Mouse (Mus musculus): Measurements from ENCODE around the gene Teddm1a. TPM values are rescaled to one million over a fixed set of nuclear protein-coding genes. Genes with fewer than 3 reads are reported as not detected.
A peak's percentile ranks its signal among the peaks of the same experiment; 100 is the strongest.

Gene Teddm1a
- total and polyA plus RNA-seq, 2 experiments from 2014 or later, result not detected

DNA sequence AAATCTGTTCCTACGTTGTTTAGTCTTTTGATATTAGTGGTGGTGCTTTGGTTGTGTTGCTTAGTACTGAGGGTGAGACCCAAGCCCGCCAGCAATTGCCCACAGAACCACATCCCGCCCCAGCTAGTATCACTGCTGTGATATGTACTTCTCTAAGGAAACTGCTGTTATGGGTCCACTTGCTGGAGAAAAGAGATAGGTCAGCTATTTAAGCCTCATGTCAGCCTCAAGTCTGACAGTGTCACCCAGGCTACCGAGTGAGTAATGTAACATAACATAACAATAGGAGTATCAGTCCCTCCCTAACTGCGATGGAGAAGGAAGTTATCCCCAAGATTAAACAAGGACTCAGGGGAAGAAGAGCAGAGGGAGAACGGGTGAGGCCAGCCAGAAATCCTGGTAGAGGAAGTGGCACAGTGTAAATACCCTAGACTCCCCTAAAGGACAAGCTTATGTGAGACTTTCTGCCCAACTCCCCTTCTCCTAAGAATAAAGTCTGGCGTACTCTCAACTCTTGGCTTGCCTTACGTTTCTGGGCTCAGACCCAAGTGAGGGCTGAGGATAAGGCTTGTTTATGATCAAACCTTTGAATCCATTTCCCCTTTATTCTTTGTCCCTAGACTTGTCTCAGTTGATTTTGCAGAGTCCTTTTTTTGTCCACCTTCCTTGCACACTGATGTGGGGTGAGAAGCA, 2.8 kb downstream of the Teddm1a start:
- Histone ChIP-seq H3K27ac (ENCODE audit: low read depth, low read length) (no peak overlapping the region), H3K9me3 (ENCODE audit: low read length) (no peaks in the 10 kb centered on the region), H3K4me1 (ENCODE audit: insufficient read depth, low read length) (no peaks in the 10 kb centered on the region), H3K4me2 (ENCODE audit: low read depth, low read length, poor library complexity, severe bottlenecking) (no peak overlapping the region), H3K36me3 (ENCODE audit: insufficient read depth, low read length) (no peaks in the 10 kb centered on the region), H3K27me3 (ENCODE audit: insufficient read depth, low read length) (no peaks in the 10 kb centered on the region), H3K4me3 (ENCODE audit: low read depth, low read length) (no peak overlapping the region), H3K9ac (replicated peaks; ENCODE audit: low read length, poor library complexity, severe bottlenecking) (no peak overlapping the region)
- no peak for TF ChIP-seq CTCF (IDR thresholded peaks at IDR 0.05)
- 61% methylated on average over 8 of the region's 8 CpGs for WGBS
- DNase-seq (ENCODE audit: low spot score), result no peak
- no peak for ATAC-seq (ENCODE audit: low FRiP score)

GRCm38 (mm10) chr1:153894979-153895378, 3.4 kb downstream of the Teddm1a start:
- no peak for ATAC-seq (ENCODE audit: low FRiP score)
- Histone ChIP-seq H3K9me3 (ENCODE audit: low read length) (no peaks in the 10 kb centered on the region), H3K36me3 (ENCODE audit: insufficient read depth, low read length) (no peaks in the 10 kb centered on the region), H3K4me1 (ENCODE audit: insufficient read depth, low read length) (no peaks in the 10 kb centered on the region), H3K4me3 (ENCODE audit: low read depth, low read length) (no peak overlapping the region), H3K4me2 (ENCODE audit: low read depth, low read length, poor library complexity, severe bottlenecking) (no peak overlapping the region), H3K27ac (ENCODE audit: low read depth, low read length) (no peak overlapping the region), H3K9ac (replicated peaks; ENCODE audit: low read length, poor library complexity, severe bottlenecking) (no peak overlapping the region), H3K27me3 (ENCODE audit: insufficient read depth, low read length) (no peaks in the 10 kb centered on the region)
- whole genome bisulfite sequencing, result 36% methylated on average over 5 of the region's 5 CpGs
- peak; percentile 89 for DNase-seq (ENCODE audit: low spot score)
- peak; percentile 92 for TF ChIP-seq CTCF (IDR thresholded peaks at IDR 0.05)

DNA sequence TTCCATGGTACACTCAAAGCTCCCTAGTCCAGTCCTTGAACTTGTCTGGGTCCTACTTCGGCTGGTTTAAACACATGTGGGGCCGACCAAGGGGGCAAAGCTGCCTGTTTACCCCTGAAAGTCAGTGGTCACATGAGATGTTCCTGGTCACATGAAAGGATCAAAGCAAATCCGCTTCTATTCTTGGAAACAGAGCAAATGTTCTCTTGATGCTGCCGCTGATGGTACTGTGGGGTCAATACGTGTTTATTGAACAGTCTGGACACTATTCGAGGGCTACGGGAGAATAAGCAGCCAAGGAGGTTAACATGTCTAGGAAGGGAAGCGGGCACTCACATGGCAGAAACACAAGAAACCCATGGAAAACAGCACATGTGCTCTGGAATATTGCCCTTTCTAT, 5.7 kb downstream of the Teddm1a start:
- WGBS, result 81% methylated on average over 8 of the region's 8 CpGs

DNA sequence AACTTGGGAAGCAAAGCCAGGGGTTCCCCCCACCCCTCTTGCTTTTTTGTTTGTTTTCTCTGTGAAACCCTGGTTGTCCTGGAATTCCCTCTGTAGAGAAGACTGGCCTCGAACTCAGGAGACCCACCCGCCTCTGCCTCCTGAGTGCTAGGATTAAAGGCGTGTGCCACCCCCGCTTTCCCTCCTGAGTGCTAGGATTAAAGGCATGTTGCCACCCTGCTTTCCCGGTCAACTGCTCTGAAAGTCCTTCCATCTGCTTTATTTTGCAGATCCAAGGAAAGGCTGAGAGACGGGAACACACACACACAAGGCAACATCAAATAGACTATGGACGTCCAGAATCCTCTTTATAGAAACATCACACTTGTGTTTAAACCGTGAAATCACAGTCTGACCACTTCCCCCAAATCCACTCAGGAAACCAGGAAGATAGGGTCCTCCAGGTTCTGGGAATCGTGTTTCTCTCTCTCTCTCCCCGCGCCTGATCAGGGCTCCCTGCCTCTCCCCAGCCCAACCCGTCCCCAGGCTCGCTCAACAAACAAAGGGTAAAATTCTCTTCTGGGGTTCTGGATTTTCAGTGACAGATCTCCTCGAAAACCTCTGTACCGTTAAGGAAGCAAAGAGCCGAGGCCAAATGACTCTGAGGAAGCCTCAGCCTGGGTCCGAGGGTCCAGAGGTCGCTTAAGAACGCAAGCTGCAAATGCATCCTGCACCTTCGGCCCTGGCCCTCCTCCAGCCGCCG, 7.6 kb downstream of the Teddm1a start:
- ATAC-seq (ENCODE audit: low FRiP score) (peak; percentile 49; the same call in 1 of the 2 replicates), DNase-seq (ENCODE audit: low spot score) (no peak)
- no peak for TF ChIP-seq CTCF (IDR thresholded peaks at IDR 0.05)
- Histone ChIP-seq H3K27ac (ENCODE audit: low read depth, low read length) (peak overlapping the region; percentile 95), H3K9ac (replicated peaks; ENCODE audit: low read length, poor library complexity, severe bottlenecking) (peak overlapping the region; percentile 92), H3K9me3 (ENCODE audit: low read length) (no peaks in the 10 kb centered on the region), H3K36me3 (ENCODE audit: insufficient read depth, low read length) (peaks cover 13% of the 10 kb centered on the region), H3K4me3 (ENCODE audit: low read depth, low read length) (peak overlapping the region; percentile 90), H3K27me3 (ENCODE audit: insufficient read depth, low read length) (no peaks in the 10 kb centered on the region), H3K4me2 (ENCODE audit: low read depth, low read length, poor library complexity, severe bottlenecking) (peak overlapping the region; percentile 85), H3K4me1 (ENCODE audit: insufficient read depth, low read length) (no peaks in the 10 kb centered on the region)
- WGBS, result 12% methylated on average over 22 of the region's 22 CpGs

More for the DNA sequence above, 5.7 kb downstream of the Teddm1a start:
- Histone ChIP-seq H3K9ac (replicated peaks; ENCODE audit: low read length, poor library complexity, severe bottlenecking) (no peak overlapping the region), H3K9me3 (ENCODE audit: low read length) (no peaks in the 10 kb centered on the region), H3K36me3 (ENCODE audit: insufficient read depth, low read length) (no peaks in the 10 kb centered on the region), H3K27me3 (ENCODE audit: insufficient read depth, low read length) (no peaks in the 10 kb centered on the region), H3K4me2 (ENCODE audit: low read depth, low read length, poor library complexity, severe bottlenecking) (no peak overlapping the region), H3K4me1 (ENCODE audit: insufficient read depth, low read length) (no peaks in the 10 kb centered on the region), H3K27ac (ENCODE audit: low read depth, low read length) (no peak overlapping the region), H3K4me3 (ENCODE audit: low read depth, low read length) (no peak overlapping the region)
- DNase-seq (ENCODE audit: low spot score) (no peak), ATAC-seq (ENCODE audit: low FRiP score) (no peak)
- no peak for TF ChIP-seq CTCF (IDR thresholded peaks at IDR 0.05)

- peaks cover 18% of the 10 kb centered on the region for H3K36me3 ChIP-seq (ENCODE audit: insufficient read depth, low read length)
- WGBS, result 0% methylated on average over 48 of the region's 51 CpGs
- no peak for TF ChIP-seq CTCF (IDR thresholded peaks at IDR 0.05)
Observed at GRCm38 (mm10) chr1:153899731-153900380, 8.3 kb downstream of the Teddm1a start, which contains the start of the genes Glul and Teddm2. Gene Glul (plus strand): TSS chr1:153899944. Gene Teddm2 (minus strand): TSS chr1:153900228.

More at GRCm38 (mm10) chr1:153899731-153900380, 8.3 kb downstream of the Teddm1a start, which contains the start of the genes Glul and Teddm2:
- Histone ChIP-seq H3K4me3 (ENCODE audit: low read depth, low read length) (peak within 1 kb of the TSS; percentile 90), H3K27ac (ENCODE audit: low read depth, low read length) (peak within 1 kb of the TSS; percentile 95), H3K27me3 (ENCODE audit: insufficient read depth, low read length) (no peaks in the 10 kb centered on the region), H3K9me3 (ENCODE audit: low read length) (no peaks in the 10 kb centered on the region), H3K9ac (replicated peaks; ENCODE audit: low read length, poor library complexity, severe bottlenecking) (peak within 1 kb of the TSS; percentile 92), H3K4me2 (ENCODE audit: low read depth, low read length, poor library complexity, severe bottlenecking) (peak within 1 kb of the TSS; percentile 85), H3K4me1 (ENCODE audit: insufficient read depth, low read length) (no peaks in the 10 kb centered on the region)
- ATAC-seq (ENCODE audit: low FRiP score) (peak; percentile 95), DNase-seq (ENCODE audit: low spot score) (peak; percentile 98)
